Mouse (Mus musculus): ENCODE measurements around the gene Endov. TPM values are rescaled to one million over a fixed set of nuclear protein-coding genes. Genes with fewer than 3 reads are reported as not detected.

The Endov gene
- polyA plus RNA-seq, 1 experiment from 2014 or later = 15.7 TPM

GRCm38 (mm10) chr11:119558870-119559610, 67.9 kb downstream of the Endov start:
- Histone ChIP-seq H3K27me3 (ENCODE audit: control insufficient read depth, insufficient read depth, low read length) (no peaks in the 10 kb centered on the region), H3K4me3 (ENCODE audit: low read depth, low read length) (no peak overlapping the region), H3K9me3 (ENCODE audit: control insufficient read depth, low read depth, low read length) (no peaks in the 10 kb centered on the region), H3K4me1 (ENCODE audit: control insufficient read depth, insufficient read depth, low read length) (peaks cover 15% of the 10 kb centered on the region; the same call in 1 of the 2 replicates), H3K4me2 (replicated peaks; ENCODE audit: low read depth, low read length) (no peak overlapping the region), H3K9ac (replicated peaks; ENCODE audit: low read depth, low read length) (no peak overlapping the region), H3K36me3 (ENCODE audit: control insufficient read depth, insufficient read depth, low read length) (no peaks in the 10 kb centered on the region), H3K27ac (ENCODE audit: low read length) (no peak overlapping the region; the same call in 1 of the 2 replicates)
- 11% methylated on average over 9 of the region's 9 CpGs for WGBS
- peak; percentile 26; the same call in 1 of the 2 replicates for ATAC-seq (ENCODE audit: insufficient number of reproducible peaks, insufficient read depth, low FRiP score, low read depth)

Other genes starting within 250 kb of the Endov start
- gene Gaa, start 223.5 kb upstream of the Endov start, polyA plus RNA-seq (2014; fragmentation: Nextera tagmentation; extraction: Ambion mirVana) = 50.3 and 55.8 TPM in 2 replicates
- 347 and 363 TPM in 2 replicates for gene Eif4a3, start 191.3 kb upstream of the Endov start, polyA plus RNA-seq (2014; fragmentation: Nextera tagmentation; extraction: Ambion mirVana)
- gene Card14, start 183.6 kb upstream of the Endov start, polyA plus RNA-seq (2014; fragmentation: Nextera tagmentation; extraction: Ambion mirVana) = 0.34 and 0.38 TPM in 2 replicates
- gene Sgsh, start 135.8 kb upstream of the Endov start, polyA plus RNA-seq (2014; fragmentation: Nextera tagmentation; extraction: Ambion mirVana) = 5.8 and 8.8 TPM in 2 replicates
- gene Slc26a11, start 135.8 kb upstream of the Endov start, polyA plus RNA-seq (2014; fragmentation: Nextera tagmentation; extraction: Ambion mirVana) = 9.0 and 11.8 TPM in 2 replicates
- 11.1 and 13.5 TPM in 2 replicates for gene Rnf213, start 98.2 kb upstream of the Endov start, polyA plus RNA-seq (2014; fragmentation: Nextera tagmentation; extraction: Ambion mirVana)
- gene Nptx1, start 56.4 kb downstream of the Endov start, polyA plus RNA-seq (2014; fragmentation: Nextera tagmentation; extraction: Ambion mirVana) = 0.29 and 0.59 TPM in 2 replicates
- gene Rptor, start 111.6 kb downstream of the Endov start, polyA plus RNA-seq (2014; fragmentation: Nextera tagmentation; extraction: Ambion mirVana) = 12.7 and 13.1 TPM in 2 replicates

Data from stomach, embryonic 14.5 days (tissue).